Mouse (Mus musculus) 3T3-L1 (cell line): Measurements from ENCODE around the gene Cpsf4l.

ENCODE experiments used
- DNase-seq: peaks from one replicate; pipeline ENCODE4 v3.0.0-alpha.2; 2015; ENCODE audit warnings: low read depth, low spot score

Gene Cpsf4l

DNA sequence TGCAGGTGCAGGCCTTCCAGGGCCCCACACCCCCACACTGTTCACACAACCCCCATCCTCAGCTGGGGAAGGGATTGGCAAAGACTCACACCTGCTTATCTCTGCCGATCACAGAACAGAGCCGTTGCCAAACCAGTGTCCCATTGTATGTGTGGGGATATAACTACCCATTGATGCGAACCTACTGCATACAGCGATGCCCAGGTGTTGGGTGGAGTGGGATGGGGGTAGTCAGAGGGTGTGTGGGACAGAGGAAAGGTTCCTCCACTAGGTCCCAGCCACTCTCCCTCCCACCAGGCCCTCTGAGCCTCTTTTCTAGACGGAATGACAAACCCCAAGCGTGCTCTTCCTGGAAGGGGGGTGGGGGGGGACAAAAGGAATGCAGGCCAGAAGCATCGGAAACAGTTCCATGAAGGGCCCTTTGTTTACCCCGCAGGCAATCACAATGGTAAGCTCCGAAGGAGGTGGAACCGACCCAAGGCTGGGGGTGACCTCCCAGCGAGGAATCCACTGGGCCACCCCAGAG lies at the start of gene Cpsf4l:
Cpsf4l (minus strand) TSS at position 287 of the 526 bp plus-strand sequence.
- DNase-seq = no peak

DNA sequence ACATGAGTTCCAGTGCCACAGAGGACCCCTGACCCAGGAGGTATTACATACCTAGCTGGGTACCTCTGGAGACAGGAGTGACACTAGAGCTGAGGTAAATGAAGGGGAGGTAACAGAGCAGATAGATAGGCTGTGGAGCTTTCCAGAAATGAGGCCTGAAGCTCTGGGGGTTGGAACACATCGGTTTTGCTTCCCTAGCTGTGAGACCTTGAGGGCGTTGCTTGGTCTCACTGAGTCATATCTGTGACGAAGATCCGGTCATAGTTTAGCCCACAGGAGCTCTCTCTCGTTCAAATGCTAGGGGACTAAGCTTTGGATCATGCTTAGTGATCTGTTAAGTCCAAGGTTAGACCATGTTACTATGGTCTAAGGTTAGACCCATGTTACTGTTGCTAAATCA lies 49.0 kb upstream of the Cpsf4l start:
- no peak for DNase-seq

DNA sequence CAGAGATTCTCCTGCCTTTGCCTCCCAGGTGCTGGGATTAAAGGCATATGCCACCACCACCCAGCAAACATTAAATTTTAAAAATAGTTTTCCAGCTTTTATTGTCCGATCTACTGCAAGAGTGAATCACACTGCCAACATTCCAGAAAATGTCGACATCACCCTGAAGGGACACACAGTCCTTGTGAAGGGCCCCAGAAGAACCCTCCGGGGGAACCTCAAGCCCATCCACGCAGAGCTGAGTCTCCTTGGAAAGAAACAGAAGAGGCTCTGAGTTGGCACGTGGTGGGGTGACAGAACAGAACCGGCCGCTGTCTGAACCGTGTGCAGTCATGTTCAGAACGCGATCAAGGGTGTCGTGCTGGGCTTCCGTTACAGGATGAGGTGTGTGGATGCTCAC lies 46.8 kb upstream of the Cpsf4l start:
- peak; percentile 54 for DNase-seq

DNA sequence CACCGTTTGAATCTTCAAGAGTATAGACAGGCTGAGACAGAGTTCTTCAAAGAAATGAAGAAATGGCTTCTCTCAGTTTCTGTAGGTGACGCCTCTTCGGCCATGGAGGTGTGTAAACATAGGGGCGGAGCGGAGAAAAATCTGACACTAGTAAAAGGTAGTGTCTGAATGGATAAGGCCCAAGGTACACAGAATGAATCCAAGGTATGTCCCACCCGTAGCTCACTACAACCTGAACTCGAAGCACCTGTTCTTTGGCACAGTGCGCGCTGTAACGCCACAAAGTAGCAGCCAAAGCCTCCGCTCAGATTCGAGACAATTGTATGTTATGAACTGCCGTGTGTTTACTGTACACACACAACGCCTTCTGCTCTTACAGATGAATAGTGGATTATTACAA lies 46.1 kb upstream of the Cpsf4l start:
- no peak for DNase-seq

DNA sequence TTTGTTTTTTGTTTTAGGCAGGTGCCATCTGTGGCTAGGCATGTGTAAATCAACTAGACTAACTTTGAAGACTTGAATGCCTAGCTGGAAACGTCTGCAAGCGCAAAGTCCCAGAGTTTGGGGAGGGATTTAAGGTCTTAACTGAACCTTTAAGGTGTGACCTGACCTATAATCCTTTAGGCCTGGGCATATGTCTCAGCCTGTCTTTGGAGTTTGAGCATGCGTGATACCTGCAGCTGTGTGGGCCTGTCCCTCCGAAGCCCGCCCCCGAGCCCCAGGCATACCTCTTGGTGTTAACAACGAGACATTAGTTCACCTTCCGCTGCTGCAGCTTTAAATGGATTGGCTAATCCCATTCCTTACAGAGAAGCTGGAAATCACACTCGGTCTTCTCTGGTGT lies 45.0 kb upstream of the Cpsf4l start:
- no peak for DNase-seq

DNA sequence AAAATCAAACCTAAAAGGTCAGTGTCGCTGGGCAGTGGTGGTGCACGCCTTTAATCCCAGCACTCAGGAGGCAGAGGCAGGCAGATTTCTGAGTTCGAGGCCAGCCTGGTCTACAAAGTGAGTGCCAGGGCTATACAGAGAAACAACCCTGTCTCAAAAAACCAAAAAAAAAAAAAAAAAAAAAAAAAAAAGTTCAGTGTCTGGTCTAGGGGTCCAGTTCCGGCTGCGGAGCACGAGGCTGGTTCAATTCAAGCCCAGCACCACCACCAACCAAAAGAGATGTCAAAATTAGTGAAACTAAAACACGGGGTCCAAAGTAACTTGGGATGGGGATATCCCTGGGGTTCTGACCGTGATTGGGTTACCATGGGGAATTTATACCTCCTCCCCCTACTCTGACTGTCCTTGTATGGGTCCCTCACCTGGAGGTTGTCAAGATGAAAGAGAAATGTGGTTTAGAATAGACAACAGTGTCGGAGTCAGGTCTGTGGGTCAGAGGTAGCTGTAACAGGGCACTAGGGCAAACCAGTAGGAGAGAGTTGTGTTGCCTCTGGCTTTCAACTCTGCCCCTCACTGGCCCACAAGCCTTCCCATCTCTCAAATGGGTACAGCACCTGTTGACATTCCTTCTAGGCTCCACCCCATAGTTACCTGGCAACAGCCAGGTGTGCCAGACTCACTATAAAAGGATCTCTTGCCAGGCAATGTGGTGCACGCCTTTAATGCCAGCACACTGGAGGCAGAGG lies 43.0 kb upstream of the Cpsf4l start:
- DNase-seq = no peak

DNA sequence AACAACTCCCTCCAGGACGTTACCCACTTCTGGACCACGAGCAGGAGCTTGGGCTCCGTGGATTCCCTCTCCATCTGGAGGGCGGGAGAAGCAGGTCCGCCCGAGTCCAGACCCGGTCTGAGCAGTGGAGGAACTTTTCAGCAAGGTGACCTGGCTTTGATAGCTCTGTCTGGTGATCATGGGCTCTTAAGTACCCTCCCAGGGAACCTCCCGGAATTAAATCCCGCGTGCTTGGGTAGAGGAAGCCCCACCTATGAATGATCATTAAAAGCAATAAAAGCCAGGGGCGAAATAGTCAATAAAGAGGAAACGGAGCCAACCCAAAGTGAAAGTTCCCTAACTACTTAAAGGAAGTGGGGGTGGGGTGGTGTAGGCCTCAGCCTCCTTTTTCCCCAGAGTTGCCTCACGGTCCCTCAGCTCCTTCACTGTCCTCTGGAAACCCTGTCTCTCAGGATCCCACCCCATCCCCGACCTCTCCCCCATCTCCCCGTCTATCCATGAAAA lies 42.4 kb upstream of the Cpsf4l start:
- DNase-seq = peak; percentile 38

DNA sequence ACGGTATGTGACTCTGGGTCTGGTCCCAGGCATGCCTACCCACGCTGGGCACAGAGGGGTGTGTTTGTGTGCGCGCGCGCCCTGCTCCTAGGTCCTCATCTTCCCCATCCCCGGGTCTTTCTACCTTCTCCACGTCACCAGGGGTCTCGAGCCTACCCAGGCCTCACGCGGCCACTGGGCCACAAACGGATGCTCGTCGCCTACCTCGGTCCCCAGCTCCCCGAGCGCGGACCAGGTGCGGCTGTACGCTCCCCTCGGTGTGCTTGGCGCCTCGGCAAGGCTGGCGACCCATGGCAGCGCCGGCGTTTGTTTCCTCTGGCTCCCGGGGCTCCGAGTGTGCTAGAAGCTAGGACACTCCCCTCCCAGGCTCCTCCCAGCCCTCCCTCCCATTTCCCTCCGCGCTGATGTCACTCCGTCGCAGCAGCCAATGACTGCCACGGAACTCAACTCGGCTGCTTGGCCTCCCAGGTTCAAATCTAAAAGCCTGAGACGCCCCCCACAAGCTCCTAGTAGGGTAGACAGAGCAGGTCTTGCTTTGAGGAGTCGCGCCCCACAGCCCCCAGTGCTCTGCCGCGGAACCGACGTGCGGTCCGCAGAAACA lies 41.8 kb upstream of the Cpsf4l start, which contains the start of gene Cdc42ep4:
Cdc42ep4 (minus strand) TSS at position 398 of the 601 bp plus-strand sequence.
- peak; percentile 96 for DNase-seq

DNA sequence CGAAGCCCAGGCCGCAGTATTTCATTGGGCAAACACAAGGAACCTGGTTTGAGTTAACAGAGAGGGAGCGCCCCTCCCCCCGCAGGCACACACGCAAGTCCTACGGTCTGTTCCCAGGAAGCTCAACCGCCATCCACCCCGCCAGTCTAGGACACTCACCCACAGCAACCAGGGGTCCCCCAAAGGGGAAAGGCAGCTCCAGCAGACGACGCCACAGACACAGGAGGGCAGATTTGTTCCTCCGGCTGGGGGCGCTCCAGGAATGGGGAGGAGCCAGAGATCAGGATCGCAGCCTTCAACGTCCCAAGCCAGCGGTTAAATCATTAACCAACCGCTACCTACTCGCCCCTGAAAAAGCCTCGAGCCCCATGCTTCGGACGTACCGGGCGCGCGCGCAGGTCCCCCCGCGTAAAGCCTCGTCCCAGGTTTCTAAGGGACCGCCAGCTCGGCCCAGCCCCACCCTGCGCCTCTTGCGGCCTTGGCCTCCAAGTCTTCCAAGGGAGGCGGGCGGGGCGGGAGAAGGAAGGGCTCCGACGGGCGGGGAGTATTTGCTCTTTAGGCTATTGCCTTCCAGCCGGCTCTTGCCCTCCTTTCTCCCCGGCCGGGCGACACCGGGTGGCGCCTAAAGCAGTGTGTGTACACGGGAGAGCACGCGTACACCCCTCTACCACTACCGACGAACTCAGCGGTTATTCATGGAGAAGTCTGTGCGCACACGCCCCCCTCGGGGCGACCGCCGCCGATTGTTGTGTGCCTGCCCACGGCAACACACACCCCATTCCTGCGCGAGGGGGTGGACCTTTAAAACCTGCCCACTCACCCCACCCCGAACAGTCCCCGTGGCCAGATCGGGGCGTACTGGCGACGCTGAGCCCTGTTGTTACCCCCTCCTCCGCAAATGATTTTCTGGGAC lies 41.0 kb upstream of the Cpsf4l start:
- peak; percentile 79 for DNase-seq

DNA sequence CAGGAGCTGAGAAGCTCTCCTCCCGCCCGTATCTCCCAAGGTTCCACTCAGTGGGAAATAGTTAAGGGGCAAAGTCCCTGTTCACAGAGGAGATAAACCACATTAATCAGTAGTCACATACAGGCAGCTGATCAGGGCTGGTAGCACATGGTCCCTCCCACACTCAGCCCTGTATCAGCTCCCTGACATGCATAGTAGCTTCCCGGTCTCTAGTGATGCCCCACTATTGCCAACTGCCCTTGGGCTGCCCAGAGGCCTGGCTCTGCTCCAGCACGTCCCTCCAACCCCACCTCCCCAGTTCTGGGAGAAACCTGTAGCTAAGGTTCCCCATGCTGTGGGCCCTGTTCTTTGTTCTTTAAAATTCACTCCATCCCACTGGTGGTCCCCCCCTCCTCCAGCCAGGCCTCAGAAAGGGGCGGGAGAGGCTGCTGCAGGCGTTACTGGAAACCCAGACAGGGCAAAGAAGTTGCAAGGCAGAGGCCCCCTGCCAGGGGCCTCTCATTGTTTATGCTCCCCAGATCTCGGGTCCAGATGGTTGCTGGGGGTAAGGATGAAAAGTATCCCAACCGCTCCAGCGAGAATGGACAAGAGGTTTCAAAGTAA lies 40.0 kb upstream of the Cpsf4l start:
- DNase-seq = peak; percentile 50

DNA sequence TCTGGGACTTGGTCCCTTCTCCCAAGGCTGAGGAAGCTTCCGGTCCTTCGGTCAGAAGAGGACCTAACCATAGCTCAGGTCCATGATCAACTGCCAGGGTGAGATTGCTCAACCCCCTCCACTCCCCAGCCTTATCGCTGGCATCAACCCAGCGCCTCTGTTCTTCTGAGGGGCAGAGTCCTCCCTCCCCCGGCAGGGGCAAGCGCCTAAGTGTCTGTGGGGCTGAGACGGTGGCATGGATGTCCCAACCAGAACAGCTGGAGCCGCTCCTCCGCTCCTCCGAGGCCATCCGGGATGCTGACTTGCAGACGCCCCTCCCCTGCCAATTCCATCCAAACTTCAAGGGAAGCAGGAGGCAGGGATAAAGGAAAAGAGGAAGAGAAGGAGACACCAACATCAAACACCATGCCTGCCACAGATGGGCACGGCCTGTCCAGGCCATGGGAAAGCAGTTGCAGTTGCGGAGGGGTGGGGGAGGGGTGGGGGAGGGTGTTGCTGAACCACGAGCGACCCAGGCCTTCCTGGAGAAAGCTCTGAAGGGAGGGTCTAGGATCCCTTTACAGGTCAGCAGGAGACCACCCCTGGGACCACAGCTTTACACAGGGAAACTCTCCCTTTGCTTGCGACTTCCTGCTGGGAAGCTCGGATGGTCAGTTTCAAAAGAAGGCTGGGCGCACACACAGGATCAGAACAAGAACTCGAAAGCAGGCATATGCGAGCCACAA lies 39.1 kb upstream of the Cpsf4l start:
- DNase-seq = no peak

DNA sequence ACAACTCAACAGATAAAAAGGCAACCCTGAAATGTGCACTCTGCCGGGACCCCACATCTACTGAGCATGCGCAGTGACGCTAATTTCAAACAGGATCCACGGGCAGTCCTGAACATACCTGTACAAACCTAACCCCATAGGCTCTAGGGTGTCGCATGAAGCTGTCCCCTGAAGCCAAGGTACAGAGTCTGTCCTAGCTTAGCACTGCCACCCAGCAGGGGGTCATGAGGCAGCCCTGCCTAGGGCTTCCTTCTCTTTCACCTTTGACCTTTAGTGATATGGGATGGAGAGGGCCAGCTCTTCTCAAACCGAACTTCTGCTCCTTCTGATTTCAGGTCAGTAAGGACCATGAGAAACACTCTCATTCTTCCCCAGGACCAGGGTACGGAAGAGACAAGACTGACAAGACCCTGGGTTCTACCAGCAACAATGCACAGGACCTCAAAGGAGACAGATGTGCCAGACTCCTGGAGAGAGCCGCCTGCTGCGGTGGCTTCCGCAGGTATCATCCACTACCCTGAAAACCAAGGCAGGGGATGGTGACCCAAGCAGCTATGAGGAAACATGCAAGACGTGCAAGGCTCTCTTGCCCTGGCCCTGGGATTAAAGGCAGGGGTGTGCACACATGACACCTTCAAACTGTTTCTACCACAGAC lies 38.0 kb upstream of the Cpsf4l start:
- no peak for DNase-seq

DNA sequence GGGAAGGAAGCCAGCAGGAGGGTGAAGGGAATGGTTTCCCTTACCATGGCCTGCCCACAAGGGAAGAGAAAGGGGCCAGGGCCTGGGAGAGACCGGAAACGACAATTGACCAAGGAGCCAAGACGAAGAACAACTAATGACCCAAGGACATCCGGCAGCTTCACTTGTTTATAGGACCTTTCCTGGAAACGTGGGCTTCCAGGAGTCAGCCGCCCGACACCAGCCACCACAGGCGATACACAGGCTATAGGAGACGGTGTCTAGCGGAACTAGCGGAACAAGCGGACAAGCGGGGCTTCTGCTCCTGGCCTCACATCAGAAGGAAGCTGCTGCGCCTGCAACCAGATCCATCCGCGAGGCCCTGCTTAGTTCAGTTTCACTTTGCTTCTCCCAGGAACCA lies 37.2 kb upstream of the Cpsf4l start:
- no peak for DNase-seq

DNA sequence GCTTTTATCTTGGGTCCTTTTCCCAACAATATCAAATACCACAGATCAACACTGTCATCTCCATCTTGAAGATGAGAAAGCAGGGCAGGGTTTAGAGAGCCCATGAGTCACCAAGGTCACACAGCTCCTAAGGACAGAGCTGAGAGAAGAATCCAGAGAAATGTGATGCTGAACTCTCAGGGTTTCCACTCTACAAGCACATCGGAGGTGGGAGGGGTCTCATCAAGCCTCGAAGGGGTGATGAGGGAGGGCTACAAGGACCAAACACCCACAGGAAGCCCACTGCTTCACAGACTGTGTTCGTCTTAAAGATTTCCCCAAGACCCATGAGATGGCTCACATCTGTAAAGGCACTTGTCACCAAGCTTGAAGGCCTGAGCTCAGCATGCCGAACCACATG lies 36.1 kb upstream of the Cpsf4l start:
- DNase-seq = no peak

DNA sequence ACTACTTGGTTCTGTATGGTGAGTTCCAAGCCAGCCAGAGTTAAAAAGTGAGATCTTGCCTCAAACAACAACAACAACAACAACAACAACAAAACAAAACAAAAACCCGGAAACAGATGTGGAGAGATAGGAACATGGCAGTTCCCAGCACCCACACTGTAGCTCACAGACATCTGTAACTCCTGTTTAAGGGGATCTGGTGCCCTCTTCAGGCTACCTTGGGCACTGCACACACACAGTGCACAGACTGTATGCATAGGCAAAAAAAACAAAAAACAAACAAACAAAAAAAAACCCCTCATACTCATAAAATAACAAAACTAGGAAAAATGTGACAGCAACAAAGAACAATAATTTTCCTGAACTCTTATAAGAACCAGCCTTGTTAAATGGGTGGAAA lies 33.2 kb upstream of the Cpsf4l start:
- no peak for DNase-seq

DNA sequence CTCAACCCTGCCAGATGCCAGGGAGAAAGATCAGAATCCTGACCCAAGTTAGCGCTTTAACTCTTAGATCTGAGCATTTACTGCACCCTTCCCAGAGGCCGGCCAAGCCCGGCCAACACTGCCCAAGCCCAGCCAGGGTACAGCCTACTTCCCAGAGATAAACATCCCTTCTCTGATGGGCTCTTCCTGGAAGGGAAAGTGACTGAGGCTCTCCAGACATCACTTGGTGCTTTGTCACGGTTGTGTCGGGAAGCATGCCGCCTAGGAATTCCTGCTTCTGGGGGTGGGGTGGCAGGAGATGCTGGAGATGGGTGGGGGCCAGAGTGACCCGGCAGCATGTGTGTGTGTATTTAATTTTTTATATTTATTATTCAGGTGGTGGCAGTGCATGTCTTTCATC lies 30.3 kb upstream of the Cpsf4l start:
- DNase-seq = no peak

DNA sequence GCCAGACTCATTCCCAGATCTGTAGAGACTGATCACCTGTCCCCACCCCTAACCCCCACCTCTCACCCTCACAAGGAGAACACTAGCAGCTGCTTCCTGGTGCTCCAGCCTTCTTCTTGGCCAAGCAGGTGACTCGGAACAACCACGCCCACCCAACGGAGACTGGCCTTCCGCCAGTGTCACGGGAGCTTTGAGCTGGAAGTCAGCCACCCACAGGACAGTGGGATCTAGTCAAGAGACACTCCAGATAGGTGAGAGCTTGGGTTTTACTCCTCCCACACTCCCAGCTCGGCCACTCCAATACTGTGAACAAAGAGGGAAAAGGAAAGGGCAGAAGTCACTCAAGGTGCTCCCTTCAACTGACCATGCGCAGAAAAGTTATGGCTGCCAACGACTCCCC lies 29.4 kb upstream of the Cpsf4l start:
- DNase-seq = no peak

DNA sequence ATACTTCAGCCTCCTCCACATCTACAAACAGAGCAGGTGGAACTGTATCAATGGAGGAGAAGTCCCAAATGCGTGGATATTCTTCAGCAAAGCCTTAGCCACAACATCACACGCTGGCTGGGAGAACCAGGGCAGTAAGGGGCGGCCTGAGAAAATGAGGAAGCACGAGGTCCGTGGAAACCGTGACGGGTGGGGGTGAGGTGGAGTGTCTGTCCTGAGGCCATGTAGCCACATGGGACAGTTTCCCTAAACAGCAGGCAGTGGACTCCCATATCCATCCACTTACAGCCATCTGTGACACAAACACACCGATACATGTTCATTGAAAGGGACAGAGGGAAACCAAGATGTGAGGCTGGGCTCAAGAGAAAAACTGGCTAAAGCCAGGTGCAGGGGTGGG lies 28.1 kb upstream of the Cpsf4l start:
- no peak for DNase-seq

DNA sequence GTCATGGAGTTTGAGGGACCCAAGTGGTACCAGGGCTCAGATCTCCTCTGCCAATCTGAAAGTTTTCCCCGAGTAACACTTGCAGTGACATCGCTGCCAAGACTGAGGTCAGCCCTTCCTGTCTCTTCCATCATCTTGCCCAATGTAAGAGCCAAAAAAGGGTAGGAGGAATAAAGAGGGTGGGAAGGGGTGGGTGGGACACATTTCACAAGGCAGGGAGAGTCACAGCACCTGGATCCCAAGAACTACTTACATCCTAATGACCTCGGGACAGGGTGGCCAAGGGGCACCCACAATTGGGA lies 27.7 kb upstream of the Cpsf4l start:
- DNase-seq = no peak

DNA sequence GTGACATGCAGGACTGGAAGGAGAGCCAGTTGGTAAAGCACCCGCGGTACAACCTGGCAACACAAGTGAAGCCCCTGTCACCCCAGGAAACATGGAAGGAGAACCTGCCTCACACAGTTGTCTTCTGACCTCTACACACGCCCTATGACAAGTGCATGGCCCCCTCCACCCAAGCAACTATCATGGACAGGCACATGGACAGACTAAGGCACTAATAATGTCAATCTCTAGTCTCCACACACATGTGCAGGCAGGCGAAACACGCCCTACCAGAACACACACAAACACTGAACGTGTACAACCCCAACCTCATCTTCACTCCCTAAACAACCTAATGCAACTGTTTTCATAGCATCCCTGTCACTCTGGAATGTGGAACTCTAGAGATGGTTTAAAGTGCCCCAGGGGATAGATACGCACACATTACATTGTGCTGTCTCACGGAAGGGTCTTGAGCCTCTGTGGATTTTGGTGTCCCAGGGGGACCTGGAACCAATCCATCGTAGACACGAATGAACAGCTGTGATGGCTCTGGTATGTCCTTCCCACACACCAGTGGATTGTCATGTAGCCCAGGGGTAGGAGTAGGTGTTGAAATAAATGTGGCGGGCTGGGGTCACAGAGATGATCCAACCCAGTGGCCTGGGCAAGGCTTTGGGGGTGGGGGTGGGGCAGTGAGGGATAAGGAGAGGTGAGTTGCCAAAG lies 27.2 kb upstream of the Cpsf4l start:
- peak; percentile 47 for DNase-seq
